Mouse (Mus musculus): ENCODE data around the gene Iqschfp. TPM values are rescaled to one million over a fixed set of nuclear protein-coding genes. Genes with fewer than 3 reads are reported as not detected.

Iqschfp gene
- polyA plus RNA-seq, 1 experiment from 2014 or later, result not detected

GRCm38 (mm10) chr3:68541688-68542087 is 649.7 kb downstream of the Iqschfp start:
- no peak overlapping the region for H3K4me3 ChIP-seq (ENCODE audit: low read depth, low read length)
- H3K9ac ChIP-seq (ENCODE audit: low read depth, low read length), result no peak overlapping the region
- H3K4me2 ChIP-seq (ENCODE audit: low read depth, low read length), result no peak overlapping the region
- H3K9me3 ChIP-seq (replicated peaks; ENCODE audit: control insufficient read depth, low read length), result no peaks in the 10 kb centered on the region
- ATAC-seq (ENCODE audit: low read depth), result no peak
- WGBS (ENCODE audit: insufficient replicate concordance), result 40% methylated on average over 8 of the region's 8 CpGs
- peaks cover 2% of the 10 kb centered on the region; the same call in 1 of the 2 replicates for H3K4me1 ChIP-seq (ENCODE audit: control insufficient read depth, low read depth, low read length)
- no peak overlapping the region for H3K27ac ChIP-seq (ENCODE audit: low read length)
- no peaks in the 10 kb centered on the region for H3K36me3 ChIP-seq (ENCODE audit: control insufficient read depth, insufficient read depth)
- no peaks in the 10 kb centered on the region for H3K27me3 ChIP-seq (ENCODE audit: control insufficient read depth, insufficient read depth, low read depth, low read length)

- H3K36me3 ChIP-seq (ENCODE audit: control insufficient read depth, insufficient read depth), result no peaks in the 10 kb centered on the region
- no peak overlapping the region for H3K27ac ChIP-seq (ENCODE audit: low read length)
- no peaks in the 10 kb centered on the region for H3K9me3 ChIP-seq (replicated peaks; ENCODE audit: control insufficient read depth, low read length)
- peak; percentile 54 for ATAC-seq (ENCODE audit: low read depth)
- H3K4me1 ChIP-seq (ENCODE audit: control insufficient read depth, low read depth, low read length), result peaks cover 2% of the 10 kb centered on the region; the same call in 1 of the 2 replicates
- H3K4me2 ChIP-seq (ENCODE audit: low read depth, low read length), result 0 out of 2 replicates have a peak overlapping the region, but pooled peaks have one; percentile 24
- H3K9ac ChIP-seq (ENCODE audit: low read depth, low read length), result no peak overlapping the region
- H3K27me3 ChIP-seq (ENCODE audit: control insufficient read depth, insufficient read depth, low read depth, low read length), result no peaks in the 10 kb centered on the region
- H3K4me3 ChIP-seq (ENCODE audit: low read depth, low read length), result no peak overlapping the region
- 3% methylated on average over 7 of the region's 7 CpGs for WGBS (ENCODE audit: insufficient replicate concordance)
Measured at GRCm38 (mm10) chr3:68542944-68543501, 651.0 kb downstream of the Iqschfp start.

GRCm38 (mm10) chr3:68544811-68545210 is 652.8 kb downstream of the Iqschfp start:
- Histone ChIP-seq H3K4me2 (ENCODE audit: low read depth, low read length) (no peak overlapping the region), H3K4me1 (ENCODE audit: control insufficient read depth, low read depth, low read length) (peaks cover 2% of the 10 kb centered on the region; the same call in 1 of the 2 replicates), H3K9me3 (replicated peaks; ENCODE audit: control insufficient read depth, low read length) (no peaks in the 10 kb centered on the region), H3K9ac (ENCODE audit: low read depth, low read length) (no peak overlapping the region), H3K27ac (ENCODE audit: low read length) (no peak overlapping the region), H3K4me3 (ENCODE audit: low read depth, low read length) (no peak overlapping the region), H3K27me3 (ENCODE audit: control insufficient read depth, insufficient read depth, low read depth, low read length) (no peaks in the 10 kb centered on the region), H3K36me3 (ENCODE audit: control insufficient read depth, insufficient read depth) (no peaks in the 10 kb centered on the region)
- no peak for ATAC-seq (ENCODE audit: low read depth)
- WGBS (ENCODE audit: insufficient replicate concordance), result 71% methylated on average over 7 of the region's 7 CpGs

GRCm38 (mm10) chr3:68545898-68546297 is 653.9 kb downstream of the Iqschfp start:
- Histone ChIP-seq H3K9me3 (replicated peaks; ENCODE audit: control insufficient read depth, low read length) (no peaks in the 10 kb centered on the region), H3K4me2 (ENCODE audit: low read depth, low read length) (no peak overlapping the region), H3K27ac (ENCODE audit: low read length) (no peak overlapping the region), H3K27me3 (ENCODE audit: control insufficient read depth, insufficient read depth, low read depth, low read length) (no peaks in the 10 kb centered on the region), H3K4me3 (ENCODE audit: low read depth, low read length) (no peak overlapping the region), H3K4me1 (ENCODE audit: control insufficient read depth, low read depth, low read length) (peaks cover 2% of the 10 kb centered on the region; the same call in 1 of the 2 replicates), H3K9ac (ENCODE audit: low read depth, low read length) (no peak overlapping the region), H3K36me3 (ENCODE audit: control insufficient read depth, insufficient read depth) (no peaks in the 10 kb centered on the region)
- WGBS (ENCODE audit: insufficient replicate concordance), result 60% methylated on average over 6 of the region's 6 CpGs
- ATAC-seq (ENCODE audit: low read depth), result no peak

GRCm38 (mm10) chr3:68555087-68555662 is 663.1 kb downstream of the Iqschfp start:
- Histone ChIP-seq H3K9ac (ENCODE audit: low read depth, low read length) (no peak overlapping the region), H3K4me2 (ENCODE audit: low read depth, low read length) (no peak overlapping the region), H3K4me3 (ENCODE audit: low read depth, low read length) (no peak overlapping the region), H3K27me3 (ENCODE audit: control insufficient read depth, insufficient read depth, low read depth, low read length) (no peaks in the 10 kb centered on the region), H3K4me1 (ENCODE audit: control insufficient read depth, low read depth, low read length) (no peaks in the 10 kb centered on the region), H3K27ac (ENCODE audit: low read length) (no peak overlapping the region), H3K36me3 (ENCODE audit: control insufficient read depth, insufficient read depth) (no peaks in the 10 kb centered on the region), H3K9me3 (replicated peaks; ENCODE audit: control insufficient read depth, low read length) (no peaks in the 10 kb centered on the region)
- no peak for ATAC-seq (ENCODE audit: low read depth)
- 29% methylated on average over 4 of the region's 4 CpGs for WGBS (ENCODE audit: insufficient replicate concordance)

GRCm38 (mm10) chr3:68556891-68557290 is 664.9 kb downstream of the Iqschfp start:
- Histone ChIP-seq H3K9ac (ENCODE audit: low read depth, low read length) (no peak overlapping the region), H3K36me3 (ENCODE audit: control insufficient read depth, insufficient read depth) (no peaks in the 10 kb centered on the region), H3K27me3 (ENCODE audit: control insufficient read depth, insufficient read depth, low read depth, low read length) (no peaks in the 10 kb centered on the region), H3K9me3 (replicated peaks; ENCODE audit: control insufficient read depth, low read length) (no peaks in the 10 kb centered on the region), H3K4me1 (ENCODE audit: control insufficient read depth, low read depth, low read length) (no peaks in the 10 kb centered on the region), H3K4me3 (ENCODE audit: low read depth, low read length) (no peak overlapping the region), H3K27ac (ENCODE audit: low read length) (no peak overlapping the region), H3K4me2 (ENCODE audit: low read depth, low read length) (no peak overlapping the region; the same call in 1 of the 2 replicates)
- WGBS (ENCODE audit: insufficient replicate concordance), result 44% methylated on average over 9 of the region's 9 CpGs
- no peak for ATAC-seq (ENCODE audit: low read depth)

GRCm38 (mm10) chr3:68558744-68559143 is 666.7 kb downstream of the Iqschfp start:
- Histone ChIP-seq H3K36me3 (ENCODE audit: control insufficient read depth, insufficient read depth) (no peaks in the 10 kb centered on the region), H3K27ac (ENCODE audit: low read length) (no peak overlapping the region), H3K4me1 (ENCODE audit: control insufficient read depth, low read depth, low read length) (no peaks in the 10 kb centered on the region), H3K4me3 (ENCODE audit: low read depth, low read length) (no peak overlapping the region), H3K4me2 (ENCODE audit: low read depth, low read length) (no peak overlapping the region), H3K27me3 (ENCODE audit: control insufficient read depth, insufficient read depth, low read depth, low read length) (no peaks in the 10 kb centered on the region), H3K9me3 (replicated peaks; ENCODE audit: control insufficient read depth, low read length) (no peaks in the 10 kb centered on the region), H3K9ac (ENCODE audit: low read depth, low read length) (no peak overlapping the region)
- 54% methylated on average over 6 of the region's 6 CpGs for WGBS (ENCODE audit: insufficient replicate concordance)
- ATAC-seq (ENCODE audit: low read depth), result no peak

GRCm38 (mm10) chr3:68560057-68560456 is 668.0 kb downstream of the Iqschfp start:
- no peak overlapping the region for H3K9ac ChIP-seq (ENCODE audit: low read depth, low read length)
- no peak overlapping the region for H3K27ac ChIP-seq (ENCODE audit: low read length)
- H3K4me3 ChIP-seq (ENCODE audit: low read depth, low read length), result no peak overlapping the region
- no peaks in the 10 kb centered on the region for H3K9me3 ChIP-seq (replicated peaks; ENCODE audit: control insufficient read depth, low read length)
- no peaks in the 10 kb centered on the region for H3K27me3 ChIP-seq (ENCODE audit: control insufficient read depth, insufficient read depth, low read depth, low read length)
- WGBS (ENCODE audit: insufficient replicate concordance), result 58% methylated on average over 5 of the region's 5 CpGs
- no peaks in the 10 kb centered on the region for H3K4me1 ChIP-seq (ENCODE audit: control insufficient read depth, low read depth, low read length)
- ATAC-seq (ENCODE audit: low read depth), result no peak
- H3K4me2 ChIP-seq (ENCODE audit: low read depth, low read length), result no peak overlapping the region
- H3K36me3 ChIP-seq (ENCODE audit: control insufficient read depth, insufficient read depth), result no peaks in the 10 kb centered on the region

GRCm38 (mm10) chr3:68562838-68563237 is 670.8 kb downstream of the Iqschfp start:
- ATAC-seq (ENCODE audit: low read depth), result no peak
- 54% methylated on average over 2 of the region's 2 CpGs for WGBS (ENCODE audit: insufficient replicate concordance)

More at GRCm38 (mm10) chr3:68562838-68563237, 670.8 kb downstream of the Iqschfp start:
- H3K27me3 ChIP-seq (ENCODE audit: control insufficient read depth, insufficient read depth, low read depth, low read length), result no peaks in the 10 kb centered on the region
- H3K4me1 ChIP-seq (ENCODE audit: control insufficient read depth, low read depth, low read length), result no peaks in the 10 kb centered on the region
- H3K4me3 ChIP-seq (ENCODE audit: low read depth, low read length), result no peak overlapping the region
- H3K4me2 ChIP-seq (ENCODE audit: low read depth, low read length), result no peak overlapping the region
- H3K9me3 ChIP-seq (replicated peaks; ENCODE audit: control insufficient read depth, low read length), result no peaks in the 10 kb centered on the region
- no peak overlapping the region for H3K9ac ChIP-seq (ENCODE audit: low read depth, low read length)
- H3K36me3 ChIP-seq (ENCODE audit: control insufficient read depth, insufficient read depth), result no peaks in the 10 kb centered on the region
- no peak overlapping the region for H3K27ac ChIP-seq (ENCODE audit: low read length)
